Mouse (Mus musculus): ENCODE results near the gene Bbs9. TPM values are rescaled to one million over a fixed set of nuclear protein-coding genes. Genes with fewer than 3 reads are reported as not detected.
A peak's percentile ranks its signal among the peaks of the same experiment; 100 is the strongest.

Gene Bbs9
- total and polyA plus RNA-seq, 3 experiments, result 6.9 to 9.1 (median 7.8) TPM

GRCm38 (mm10) chr9:22543467-22543866 is 68.0 kb downstream of the Bbs9 start:
- Histone ChIP-seq H3K9me3 (replicated peaks; ENCODE audit: low read length) (no peaks in the 10 kb centered on the region), H3K27ac (ENCODE audit: insufficient read depth, low read depth) (no peak overlapping the region), H3K4me2 (ENCODE audit: insufficient read depth, low read depth, poor library complexity, severe bottlenecking) (no peak overlapping the region), H3K9ac (ENCODE audit: insufficient read depth, low read depth) (no peak overlapping the region), H3K4me1 (ENCODE audit: control insufficient read depth in 1 of 2, insufficient read depth in 2 of 2) (no peaks in the 10 kb centered on the region; a peak in 1 of 4 replicates), H3K36me3 (replicated peaks in 1 of 2; ENCODE audit: control insufficient read depth in 1 of 2, insufficient read depth in 1 of 2, low read length in 1 of 2) (no peaks in the 10 kb centered on the region), H3K27me3 (replicated peaks) (no peaks in the 10 kb centered on the region), H3K4me3 (replicated peaks in 1 of 3; ENCODE audit: low read depth in 2 of 3, low read length in 2 of 3, poor library complexity in 1 of 3) (no peak overlapping the region), H3K79me2 (replicated peaks; ENCODE audit: control insufficient read depth, extremely low read depth, insufficient read depth, poor library complexity, severe bottlenecking) (no peaks in the 10 kb centered on the region)
- no peak for DNase-seq (ENCODE audit: extremely low read depth)
- no peak for TF ChIP-seq ZMIZ1 (IDR thresholded peaks at IDR 0.05; ENCODE audit: low read depth, low read length)
- TF ChIP-seq MAFK (IDR thresholded peaks at IDR 0.05; ENCODE audit: insufficient replicate concordance, low read length), result no peak
- no peak for TF ChIP-seq MXI1 (IDR thresholded peaks at IDR 0.05; ENCODE audit: low read depth, low read length)
- no peak for TF ChIP-seq SIN3A (IDR thresholded peaks at IDR 0.05; ENCODE audit: low read length)
- no peak for TF ChIP-seq RAD21 (IDR thresholded peaks at IDR 0.05; ENCODE audit: low read depth, low read length)
- TF ChIP-seq KAT2A (IDR thresholded peaks at IDR 0.05; ENCODE audit: insufficient replicate concordance, low read length), result no peak
- no peak for TF ChIP-seq UBTF (IDR thresholded peaks at IDR 0.05; ENCODE audit: low read depth, low read length)
- TF ChIP-seq TCF12 (IDR thresholded peaks at IDR 0.05; ENCODE audit: low read depth, low read length), result no peak
- no peak for TF ChIP-seq CTCF (conservative IDR thresholded peaks at IDR 0.05 in 1 of 2, IDR thresholded peaks at IDR 0.05 in 1 of 2; ENCODE audit: low read depth in 2 of 2, low read length in 2 of 2)
- dilution Hi-C loops (cut with MboI; ENCODE audit: extremely low pct_ligation_motif_present, extremely low pct_unique_long_range_greater_than_20kb, low sequenced_read_pairs), result no loop called here
- in situ Hi-C loops (cut with MboI; ENCODE audit: low pct_ligation_motif_present, low pct_unique_long_range_greater_than_20kb, low sequenced_read_pairs), result no loop called here

- TF ChIP-seq PAX5 (IDR thresholded peaks at IDR 0.05; ENCODE audit: low read length), result no peak
- 0 out of 2 replicates have a peak, but pooled peaks have one; percentile 23 for TF ChIP-seq BHLHE40 (IDR thresholded peaks at IDR 0.05; ENCODE audit: low read depth, low read length)
- DNase-seq (ENCODE audit: extremely low read depth), result no peak
- Histone ChIP-seq H3K27ac (ENCODE audit: insufficient read depth, low read depth) (no peak overlapping the region), H3K79me2 (replicated peaks; ENCODE audit: control insufficient read depth, extremely low read depth, insufficient read depth, poor library complexity, severe bottlenecking) (no peaks in the 10 kb centered on the region), H3K9ac (ENCODE audit: insufficient read depth, low read depth) (no peak overlapping the region), H3K4me3 (replicated peaks in 1 of 3; ENCODE audit: low read depth in 2 of 3, low read length in 2 of 3, poor library complexity in 1 of 3) (no peak overlapping the region), H3K36me3 (replicated peaks in 1 of 2; ENCODE audit: control insufficient read depth in 1 of 2, insufficient read depth in 1 of 2, low read length in 1 of 2) (no peaks in the 10 kb centered on the region), H3K4me1 (ENCODE audit: control insufficient read depth in 1 of 2, insufficient read depth in 2 of 2) (no peaks in the 10 kb centered on the region; a peak in 1 of 4 replicates), H3K9me3 (replicated peaks; ENCODE audit: low read length) (no peaks in the 10 kb centered on the region), H3K27me3 (replicated peaks) (no peaks in the 10 kb centered on the region), H3K4me2 (ENCODE audit: insufficient read depth, low read depth, poor library complexity, severe bottlenecking) (no peak overlapping the region)
- dilution Hi-C loops (cut with MboI; ENCODE audit: extremely low pct_ligation_motif_present, extremely low pct_unique_long_range_greater_than_20kb, low sequenced_read_pairs), result no loop called here
- in situ Hi-C loops (cut with MboI; ENCODE audit: low pct_ligation_motif_present, low pct_unique_long_range_greater_than_20kb, low sequenced_read_pairs), result no loop called here
These were observed 69.1 kb downstream of the Bbs9 start for GRCm38 (mm10) chr9:22544349-22545341.

GRCm38 (mm10) chr9:22551273-22551672 is 75.8 kb downstream of the Bbs9 start:
- no peak overlapping the region for H3K9ac ChIP-seq (ENCODE audit: insufficient read depth, low read depth)

More at GRCm38 (mm10) chr9:22551273-22551672, 75.8 kb downstream of the Bbs9 start:
- Histone ChIP-seq H3K36me3 (replicated peaks in 1 of 2; ENCODE audit: control insufficient read depth in 1 of 2, insufficient read depth in 1 of 2, low read length in 1 of 2) (no peaks in the 10 kb centered on the region), H3K4me3 (replicated peaks in 1 of 3; ENCODE audit: low read depth in 2 of 3, low read length in 2 of 3, poor library complexity in 1 of 3) (no peak overlapping the region), H3K27ac (ENCODE audit: insufficient read depth, low read depth) (no peak overlapping the region), H3K79me2 (replicated peaks; ENCODE audit: control insufficient read depth, extremely low read depth, insufficient read depth, poor library complexity, severe bottlenecking) (no peaks in the 10 kb centered on the region), H3K4me1 (ENCODE audit: control insufficient read depth in 1 of 2, insufficient read depth in 2 of 2) (no peaks in the 10 kb centered on the region), H3K4me2 (ENCODE audit: insufficient read depth, low read depth, poor library complexity, severe bottlenecking) (no peak overlapping the region), H3K27me3 (replicated peaks) (no peaks in the 10 kb centered on the region), H3K9me3 (replicated peaks; ENCODE audit: low read length) (no peaks in the 10 kb centered on the region)
- TF ChIP-seq MAFK (IDR thresholded peaks at IDR 0.05; ENCODE audit: insufficient replicate concordance, low read length) (no peak), USF1 (IDR thresholded peaks at IDR 0.05; ENCODE audit: low read depth, low read length) (no peak), SMC3 (IDR thresholded peaks at IDR 0.05; ENCODE audit: low read depth, low read length) (no peak), UBTF (IDR thresholded peaks at IDR 0.05; ENCODE audit: low read depth, low read length) (no peak), GABPA (IDR thresholded peaks at IDR 0.05; ENCODE audit: insufficient replicate concordance, low read depth, low read length) (no peak), MEF2A (IDR thresholded peaks at IDR 0.05; ENCODE audit: borderline replicate concordance, low read depth, low read length) (no peak), MXI1 (IDR thresholded peaks at IDR 0.05; ENCODE audit: low read depth, low read length) (no peak), KAT2A (IDR thresholded peaks at IDR 0.05; ENCODE audit: insufficient replicate concordance, low read length) (no peak), CTCF (conservative IDR thresholded peaks at IDR 0.05 in 1 of 2, IDR thresholded peaks at IDR 0.05 in 1 of 2; ENCODE audit: low read depth in 2 of 2, low read length in 2 of 2) (no peak), JUND (conservative IDR thresholded peaks at IDR 0.05; ENCODE audit: low read depth, low read length) (no peak), ZKSCAN1 (IDR thresholded peaks at IDR 0.05; ENCODE audit: borderline replicate concordance, low read depth, low read length) (no peak), MAX (IDR thresholded peaks at IDR 0.05; ENCODE audit: low read length) (no peak)
- dilution Hi-C loops (cut with MboI; ENCODE audit: extremely low pct_ligation_motif_present, extremely low pct_unique_long_range_greater_than_20kb, low sequenced_read_pairs) (no loop called here), in situ Hi-C loops (cut with MboI; ENCODE audit: low pct_ligation_motif_present, low pct_unique_long_range_greater_than_20kb, low sequenced_read_pairs) (no loop called here)
- DNase-seq (ENCODE audit: extremely low read depth), result no peak
